Mouse (Mus musculus): ENCODE measurements around the gene Bcl2a1d. TPM values are rescaled to one million over a fixed set of nuclear protein-coding genes. Genes with fewer than 3 reads are reported as not detected.
"Not testable (repeated sequence)": the region's sequence is repeated elsewhere in the genome, so short reads cannot be mapped to it uniquely, and the experiment has no call there.

Gene Bcl2a1d
- total RNA-seq, 1 experiment from 2014 or later = 377 TPM

DNA sequence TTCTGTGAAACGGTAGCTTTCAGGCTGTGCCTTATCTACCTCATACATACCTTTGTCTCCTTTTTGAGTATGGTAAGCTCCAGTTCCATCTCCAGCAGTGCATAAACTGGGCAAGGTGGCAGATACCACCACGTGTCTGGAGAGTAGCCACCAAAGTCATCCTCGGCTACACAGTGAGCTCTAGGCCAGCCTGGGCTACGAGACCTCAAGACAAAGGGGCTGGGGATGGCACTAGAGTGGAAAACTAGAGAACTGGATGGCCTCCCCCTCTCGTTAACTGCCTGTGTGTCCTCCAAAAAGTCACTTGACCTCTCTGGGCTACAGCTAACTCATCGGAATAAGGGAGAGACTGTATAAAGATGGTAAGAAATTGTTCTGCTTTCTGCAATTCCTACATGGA is 22.4 kb downstream of the Bcl2a1d start:
- no peak for ATAC-seq (replicated peaks; ENCODE audit: insufficient number of reproducible peaks, low FRiP score, low TSS enrichment, poor library complexity, severe bottlenecking)

DNA sequence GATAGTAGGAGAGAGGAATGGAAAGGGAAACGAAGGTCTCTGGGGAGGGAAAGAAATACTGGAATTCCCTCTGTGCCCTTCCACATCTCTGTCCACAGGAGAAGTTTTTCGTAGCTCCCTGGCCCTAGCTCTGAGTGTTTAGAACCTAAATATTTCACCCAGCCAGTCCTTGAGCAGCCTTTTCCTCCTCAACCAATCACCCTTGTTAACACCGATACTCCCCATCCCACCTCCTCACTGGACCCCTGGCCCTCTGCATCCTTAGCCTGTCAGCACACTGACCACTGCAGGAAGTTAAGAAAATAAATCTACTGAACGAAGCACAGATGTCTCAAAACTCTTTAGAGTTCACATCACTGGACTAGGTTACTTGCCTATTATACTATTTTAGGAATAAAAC is 25.0 kb downstream of the Bcl2a1d start:
- ATAC-seq (replicated peaks; ENCODE audit: insufficient number of reproducible peaks, low FRiP score, low TSS enrichment, poor library complexity, severe bottlenecking) = no peak

DNA sequence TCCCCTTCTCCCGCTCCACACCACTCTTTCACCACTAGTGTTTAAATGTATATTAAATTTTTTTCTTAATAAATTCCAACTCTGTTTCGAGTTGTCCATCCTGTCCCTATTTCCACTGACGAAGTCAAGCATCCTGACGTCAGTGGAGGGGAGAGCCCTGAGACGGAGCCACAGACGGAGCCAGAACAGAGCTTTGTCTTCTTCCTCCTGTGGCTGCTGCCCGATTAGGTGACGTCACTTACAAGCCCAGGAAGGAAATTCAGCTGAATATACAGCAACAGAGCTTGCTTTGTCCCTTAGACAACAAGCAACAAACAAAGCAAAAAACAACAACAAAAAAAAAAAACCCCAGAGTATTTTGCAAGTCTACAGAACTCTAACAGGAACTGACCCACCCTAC is 26.6 kb downstream of the Bcl2a1d start:
- ATAC-seq (replicated peaks; ENCODE audit: insufficient number of reproducible peaks, low FRiP score, low TSS enrichment, poor library complexity, severe bottlenecking) = peak; percentile 66

DNA sequence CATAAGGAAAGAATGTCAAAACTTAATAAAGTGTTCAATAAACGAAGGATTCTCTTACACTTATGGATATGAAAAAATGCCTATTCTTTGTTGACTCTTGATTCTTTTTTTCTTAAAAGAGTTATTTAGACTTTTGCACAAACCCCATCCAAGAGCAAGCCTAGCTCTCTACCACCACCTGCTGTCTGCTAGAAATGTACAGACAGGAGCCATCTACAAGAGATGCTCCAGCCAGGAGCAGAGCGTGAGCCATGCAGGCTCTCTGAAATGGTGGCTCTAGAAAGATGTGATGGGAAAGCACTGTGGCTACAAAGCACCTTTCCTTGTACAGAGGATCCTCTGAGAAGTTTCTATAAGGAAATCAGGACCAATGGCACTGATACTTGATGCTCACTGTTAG is 33.0 kb downstream of the Bcl2a1d start:
- ATAC-seq (replicated peaks; ENCODE audit: insufficient number of reproducible peaks, low FRiP score, low TSS enrichment, poor library complexity, severe bottlenecking) = not testable (repeated sequence)

DNA sequence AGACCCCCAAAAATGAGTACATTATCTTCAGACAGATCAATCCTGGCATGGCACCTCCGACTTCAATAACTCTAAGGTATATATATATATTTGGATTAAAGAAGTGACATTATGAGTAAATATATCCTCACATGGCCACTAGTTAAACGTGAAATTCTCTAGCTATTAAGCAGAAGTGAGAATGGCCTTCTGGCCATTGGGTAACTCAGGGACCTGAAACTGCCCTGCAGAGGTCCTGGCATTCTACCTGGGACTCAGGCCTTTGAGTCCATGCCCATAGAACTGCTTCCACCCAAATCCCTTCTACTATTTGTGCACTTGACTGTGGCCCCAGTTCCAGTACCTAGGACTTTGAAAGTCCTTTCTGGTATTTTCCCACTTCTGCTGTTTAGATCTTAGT is 40.4 kb downstream of the Bcl2a1d start:
- ATAC-seq (replicated peaks; ENCODE audit: insufficient number of reproducible peaks, low FRiP score, low TSS enrichment, poor library complexity, severe bottlenecking) = not testable (repeated sequence)

DNA sequence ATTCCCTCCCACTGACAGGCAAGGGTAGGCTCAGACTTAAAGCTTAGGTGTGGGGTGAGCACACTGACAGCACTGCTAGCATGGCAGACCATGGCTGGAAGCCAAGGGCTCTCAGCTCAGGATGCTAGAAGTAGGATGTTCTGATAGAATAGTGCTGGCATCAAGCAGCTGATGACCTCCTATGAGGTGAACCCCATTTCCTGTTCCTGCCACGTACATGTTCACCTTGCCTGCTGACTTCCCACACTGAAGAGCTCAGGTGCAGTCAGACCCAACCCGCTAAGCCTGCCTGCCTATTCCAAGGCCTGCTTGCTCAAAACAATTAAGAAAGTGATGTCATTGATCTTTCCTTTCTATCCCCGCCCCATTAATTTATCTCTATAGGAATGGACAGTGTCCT is 42.3 kb downstream of the Bcl2a1d start:
- ATAC-seq (replicated peaks; ENCODE audit: insufficient number of reproducible peaks, low FRiP score, low TSS enrichment, poor library complexity, severe bottlenecking) = 0 out of 2 replicates have a peak, but pooled peaks have one; percentile 5

DNA sequence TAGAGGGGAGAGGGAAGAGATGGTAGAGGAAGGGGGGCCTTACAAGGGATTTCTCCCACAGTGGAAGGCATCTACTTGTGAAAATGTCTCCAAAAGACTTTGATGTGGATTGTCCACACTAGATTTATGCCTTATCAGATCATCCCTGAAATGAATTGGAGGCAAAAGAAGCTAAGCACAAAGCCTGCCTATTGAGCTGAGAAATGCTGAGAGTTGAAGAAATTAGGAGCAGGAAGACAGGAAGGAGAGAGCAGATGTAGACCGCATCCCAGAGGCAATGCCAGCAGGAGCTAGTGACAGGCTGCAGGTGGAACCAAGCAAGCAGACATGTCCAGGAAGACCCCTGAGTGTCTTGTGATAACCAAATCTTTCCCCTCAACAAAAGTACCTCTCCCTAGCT is 45.0 kb downstream of the Bcl2a1d start:
- not testable (repeated sequence) for ATAC-seq (replicated peaks; ENCODE audit: insufficient number of reproducible peaks, low FRiP score, low TSS enrichment, poor library complexity, severe bottlenecking)

Other genes starting within 250 kb of the Bcl2a1d start
- 112 to 157 TPM (median 127 TPM) in 3 replicates for gene Syncrip, start 249.3 kb downstream of the Bcl2a1d start, total RNA-seq (2017)
- gene Zfp949, start 183.9 kb downstream of the Bcl2a1d start, total RNA-seq (2017) = 11.8 to 19.8 TPM (median 19.2 TPM) in 3 replicates
- not detected in 3 replicates for gene Trim43a, start 151.0 kb downstream of the Bcl2a1d start, total RNA-seq (2017)
- 55.6 to 71.6 TPM (median 62.4 TPM) in 3 replicates for gene Mthfsl, start 11.6 kb downstream of the Bcl2a1d start, total RNA-seq (2017)
- gene Trim43c, start 107.2 kb upstream of the Bcl2a1d start, total RNA-seq (2017) = not detected in 3 replicates
- gene Bcl2a1a, start 225.0 kb upstream of the Bcl2a1d start, total RNA-seq (2017) = 109 to 201 TPM (median 189 TPM) in 3 replicates

All from monocyte, adult 5-6 weeks (primary cell).